Mouse (Mus musculus) kidney, adult 8-10 months (tissue): ENCODE measurements around the gene Ppp2r2c.

Experiments
- DNase-seq, 2 experiments: peaks; one replicate each; pipeline ENCODE4 v3.0.0; 2022

The Ppp2r2c gene

GRCm38 (mm10) chr5:36868266-36869090 lies at the start of gene Ppp2r2c:
Gene Ppp2r2c, plus strand, starts transcription at chr5:36868513.
- DNase-seq: no peak

GRCm38 (mm10) chr5:36819742-36820141 lies 48.6 kb upstream of the Ppp2r2c start:
- DNase-seq: no peak

- peak; percentile 22 to 48 for DNase-seq
Measured at GRCm38 (mm10) chr5:36820142-36820541, 48.2 kb upstream of the Ppp2r2c start.

GRCm38 (mm10) chr5:36822907-36823306 lies 45.4 kb upstream of the Ppp2r2c start:
- no peak for DNase-seq

- DNase-seq: no peak
Measured at GRCm38 (mm10) chr5:36829098-36829497, 39.2 kb upstream of the Ppp2r2c start.

GRCm38 (mm10) chr5:36829913-36830879 lies 38.1 kb upstream of the Ppp2r2c start, which contains the start of gene Man2b2:
Gene Man2b2, minus strand, starts transcription at chr5:36830653.
- peak; percentile 85 to 94 for DNase-seq

GRCm38 (mm10) chr5:36831272-36831671 lies 37.0 kb upstream of the Ppp2r2c start:
- peak in 1 of 2 experiments; percentile 13 for DNase-seq

GRCm38 (mm10) chr5:36835933-36836332 lies 32.4 kb upstream of the Ppp2r2c start:
- DNase-seq: peak in 1 of 2 experiments; percentile 51

- DNase-seq: no peak
Measured at GRCm38 (mm10) chr5:36839032-36839431, 29.3 kb upstream of the Ppp2r2c start.

- no peak for DNase-seq
Measured at GRCm38 (mm10) chr5:36839602-36840001, 28.7 kb upstream of the Ppp2r2c start.

- DNase-seq: no peak
Measured at GRCm38 (mm10) chr5:36840092-36840491, 28.2 kb upstream of the Ppp2r2c start.

- no peak for DNase-seq
Measured at GRCm38 (mm10) chr5:36841701-36842100, 26.6 kb upstream of the Ppp2r2c start.

- no peak for DNase-seq
Measured at GRCm38 (mm10) chr5:36844490-36844889, 23.8 kb upstream of the Ppp2r2c start.

- DNase-seq: no peak
Measured at GRCm38 (mm10) chr5:36851572-36851971, 16.7 kb upstream of the Ppp2r2c start.

- DNase-seq: no peak
Measured at GRCm38 (mm10) chr5:36855180-36855579, 13.1 kb upstream of the Ppp2r2c start.

- no peak for DNase-seq
Measured at GRCm38 (mm10) chr5:36856529-36856928, 11.8 kb upstream of the Ppp2r2c start.

GRCm38 (mm10) chr5:36857546-36857945 lies 10.8 kb upstream of the Ppp2r2c start:
- no peak for DNase-seq

GRCm38 (mm10) chr5:36861084-36861483 lies 7.2 kb upstream of the Ppp2r2c start:
- no peak for DNase-seq

GRCm38 (mm10) chr5:36866701-36867250 lies 1.5 kb upstream of the Ppp2r2c start:
- DNase-seq: no peak

- DNase-seq: no peak
Measured at GRCm38 (mm10) chr5:36867561-36867960, 752 bp upstream of the Ppp2r2c start.

GRCm38 (mm10) chr5:36869186-36869577 lies 869 bp downstream of the Ppp2r2c start:
- no peak for DNase-seq

- no peak for DNase-seq
Measured at GRCm38 (mm10) chr5:36869578-36870236, 1.4 kb downstream of the Ppp2r2c start.

- no peak for DNase-seq
Measured at GRCm38 (mm10) chr5:36870916-36871315, 2.6 kb downstream of the Ppp2r2c start.
